Mouse (Mus musculus) cerebellum, postnatal 4 days (tissue): Measurements from ENCODE around the gene Arhgap23.

Source experiments
- DNase-seq, 2 experiments: peaks; one replicate each; pipeline ENCODE4 v3.0.0; 2022; ENCODE audit warnings: low spot score in 2 of 2, mixed read lengths in 1 of 2

Arhgap23 gene

GRCm38 (mm10) chr11:97502383-97502782, 87.0 kb downstream of the Arhgap23 start:
- no peak for DNase-seq

GRCm38 (mm10) chr11:97502846-97503245, 87.5 kb downstream of the Arhgap23 start:
- no peak for DNase-seq

- DNase-seq, result no peak
Measured at GRCm38 (mm10) chr11:97505784-97506183, 90.5 kb downstream of the Arhgap23 start.

- DNase-seq, result no peak
Measured at GRCm38 (mm10) chr11:97506331-97506730, 91.0 kb downstream of the Arhgap23 start.

- DNase-seq, result no peak
Measured at GRCm38 (mm10) chr11:97508198-97508597, 92.9 kb downstream of the Arhgap23 start.

- no peak for DNase-seq
Measured at GRCm38 (mm10) chr11:97509058-97509457, 93.7 kb downstream of the Arhgap23 start.

GRCm38 (mm10) chr11:97509715-97510485, 94.6 kb downstream of the Arhgap23 start:
- no peak for DNase-seq

- DNase-seq, result peak; percentile 51 to 89
Measured at GRCm38 (mm10) chr11:97510966-97511660, 95.8 kb downstream of the Arhgap23 start.

GRCm38 (mm10) chr11:97511661-97512369, 96.5 kb downstream of the Arhgap23 start:
- no peak for DNase-seq

GRCm38 (mm10) chr11:97512511-97512910, 97.2 kb downstream of the Arhgap23 start:
- no peak for DNase-seq

- no peak for DNase-seq
Measured at GRCm38 (mm10) chr11:97513066-97513465, 97.7 kb downstream of the Arhgap23 start.

GRCm38 (mm10) chr11:97520541-97520940, 105.2 kb downstream of the Arhgap23 start:
- no peak for DNase-seq

- no peak for DNase-seq
Measured at GRCm38 (mm10) chr11:97521741-97522474, 106.6 kb downstream of the Arhgap23 start.

- DNase-seq, result no peak
Measured at GRCm38 (mm10) chr11:97523107-97523506, 107.8 kb downstream of the Arhgap23 start.

GRCm38 (mm10) chr11:97523827-97524261, 108.5 kb downstream of the Arhgap23 start:
- DNase-seq, result peak in 1 of 2 experiments; percentile 47

- no peak for DNase-seq
Measured at GRCm38 (mm10) chr11:97524306-97524705, 109.0 kb downstream of the Arhgap23 start.

- DNase-seq, result no peak
Measured at GRCm38 (mm10) chr11:97525313-97525712, 110.0 kb downstream of the Arhgap23 start.

GRCm38 (mm10) chr11:97528282-97528808, 113.0 kb downstream of the Arhgap23 start:
- DNase-seq, result no peak

- DNase-seq, result no peak
Measured at GRCm38 (mm10) chr11:97530069-97530468, 114.7 kb downstream of the Arhgap23 start.

GRCm38 (mm10) chr11:97530961-97531360, 115.6 kb downstream of the Arhgap23 start:
- no peak for DNase-seq
